Mouse (Mus musculus): ENCODE measurements at regions not wholly inside any gene's neighbourhood (a gene's known extent, or its start where the extent isn't known, plus 50 kb on each side); places are given as distances from the start of the nearest gene placed in this dataset.

- TF ChIP-seq GATA2 (IDR thresholded peaks at IDR 0.05; ENCODE audit: borderline replicate concordance, low read depth, low read length): no peak
- no peak for TF ChIP-seq CTCF (IDR thresholded peaks at IDR 0.05; ENCODE audit: low read depth, low read length)
- no peak for TF ChIP-seq POLR2AphosphoS5 (IDR thresholded peaks at IDR 0.05; ENCODE audit: insufficient replicate concordance, low read depth, low read length)
- no peak for TF ChIP-seq TAL1 (conservative IDR thresholded peaks at IDR 0.05; ENCODE audit: low read depth, low read length)
- TF ChIP-seq GATA1 (IDR thresholded peaks at IDR 0.05; ENCODE audit: borderline replicate concordance, low read length): no peak
These were observed 78.4 kb upstream of the Stard3nl start for GRCm38 (mm10) chr13:19474041-19474440.

All from G1E (cell line).